Mouse (Mus musculus) 3134 (cell line): ENCODE data around the gene Olfr329-ps.
"Not testable (repeated sequence)": the region's sequence is repeated elsewhere in the genome, so short reads cannot be mapped to it uniquely, and the experiment has no call there.

Source experiments
- DNase-seq: peaks from one replicate; pipeline ENCODE4 v3.0.0-alpha.2; 2011; ENCODE audit warnings: low spot score; ENCODE audit not compliant: insufficient read length; ENCODE audit errors: extremely low read depth

The Olfr329-ps gene

DNA sequence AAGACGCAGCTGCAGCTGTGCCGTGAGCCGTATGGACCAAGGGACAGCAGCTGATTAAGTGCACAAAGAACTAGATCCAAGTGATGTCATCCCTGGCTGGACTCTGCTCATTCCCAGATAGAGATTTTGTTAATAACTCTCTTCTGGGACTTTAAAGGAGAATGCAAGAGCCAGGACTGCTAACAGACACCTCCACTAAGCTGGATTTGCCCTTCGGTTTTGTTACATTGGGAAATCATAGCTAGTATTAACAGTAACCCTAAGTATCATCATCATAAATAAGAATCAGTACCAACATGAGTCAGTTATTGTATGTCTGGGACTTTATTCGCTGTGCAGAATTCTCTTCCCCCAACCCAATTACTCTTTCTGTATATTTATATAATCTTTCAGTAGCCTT lies at the start of gene Olfr329-ps:
TSS of gene Olfr329-ps (minus strand) at position 101 of the 400 bp plus-strand sequence.
- DNase-seq = no peak

DNA sequence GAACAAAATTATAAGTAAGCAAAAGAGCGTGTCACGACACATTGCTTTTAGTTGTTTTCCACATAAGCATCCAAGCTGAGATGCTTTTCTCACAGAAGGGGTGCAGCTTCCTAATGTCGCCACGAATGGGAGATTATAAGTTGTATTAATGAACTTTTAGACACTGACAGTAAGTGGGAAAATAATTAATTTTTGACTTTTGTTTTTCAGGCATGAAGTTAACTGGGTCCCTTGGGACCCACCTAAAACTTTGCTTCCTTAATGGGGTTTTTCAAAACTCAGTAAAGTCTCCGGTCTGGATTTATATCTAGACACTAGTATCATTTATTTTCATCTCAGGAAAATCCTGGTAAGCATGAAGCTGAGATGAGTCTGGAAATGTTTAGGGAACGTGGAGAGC lies 48.6 kb upstream of the Olfr329-ps start, which contains the start of gene Olfr324:
TSS of gene Olfr324 (plus strand) at position 301 of the 400 bp plus-strand sequence.
- DNase-seq = no peak

DNA sequence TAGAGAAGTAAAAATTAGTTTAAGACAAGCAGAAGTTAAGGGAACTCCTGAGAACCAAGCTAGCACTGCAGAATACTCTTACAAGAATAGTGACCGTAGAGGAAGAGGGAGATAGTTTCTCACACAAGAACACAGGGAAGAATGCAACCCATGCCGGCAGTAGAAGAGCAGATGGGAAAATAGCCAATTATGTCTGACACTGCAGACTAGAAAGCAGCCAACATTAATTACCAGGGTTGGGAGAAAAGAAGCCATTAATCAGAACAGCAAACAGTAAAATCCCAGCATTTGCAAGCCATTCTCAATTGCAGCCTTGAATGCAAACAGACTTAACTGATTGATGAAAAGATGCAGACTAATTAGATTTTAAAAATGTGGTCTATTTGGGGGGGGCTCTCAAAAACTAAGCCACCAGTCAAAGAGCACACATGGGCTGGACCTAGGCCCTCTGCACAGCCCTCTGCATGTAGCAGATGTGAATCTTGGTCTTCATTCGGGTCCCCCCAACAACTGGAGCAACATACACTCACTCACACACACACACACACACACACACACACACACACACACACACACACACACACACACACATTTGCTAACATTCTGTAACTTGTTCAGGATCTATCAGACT lies 42.5 kb upstream of the Olfr329-ps start:
- DNase-seq = no peak

DNA sequence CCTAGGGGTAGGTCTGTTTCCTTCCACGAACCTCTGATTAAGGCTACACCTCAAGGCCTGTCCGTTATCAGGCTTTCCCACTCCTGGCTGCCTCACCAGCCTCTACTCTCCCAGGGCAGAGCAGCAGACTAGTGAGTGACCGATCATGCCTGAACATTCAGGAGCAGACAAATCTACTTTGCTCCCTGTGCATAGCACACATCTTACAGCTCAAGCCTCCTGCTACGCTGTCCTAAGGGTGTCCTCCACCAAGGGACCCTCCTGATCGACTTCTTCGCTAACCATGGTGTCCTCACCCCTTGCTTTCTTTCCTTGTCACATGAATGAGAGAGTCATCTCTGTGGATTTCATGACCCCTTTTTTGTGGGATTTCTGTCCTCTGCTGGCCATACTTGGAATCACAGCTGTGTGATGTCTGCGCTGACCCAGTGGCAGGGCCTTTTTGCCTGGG lies 41.7 kb upstream of the Olfr329-ps start:
- DNase-seq = no peak

DNA sequence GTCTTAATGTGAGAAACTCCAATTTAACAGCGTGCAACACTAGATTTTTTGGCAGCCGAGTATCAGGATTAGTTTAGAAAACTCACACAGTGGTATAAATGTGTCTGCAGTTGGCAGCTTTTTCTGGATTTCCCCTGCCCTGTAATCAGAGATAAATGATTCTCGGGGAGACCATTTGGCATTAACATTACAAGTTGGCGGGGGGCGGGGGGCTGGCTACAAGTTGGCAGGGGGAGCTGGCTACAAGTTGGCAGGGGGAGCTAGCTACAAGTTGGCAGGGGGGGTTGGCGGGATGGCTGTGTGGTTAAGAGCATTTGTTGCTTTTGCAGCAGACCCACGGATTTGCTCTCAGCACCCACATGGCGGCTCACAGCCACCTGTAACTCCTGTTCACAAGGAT lies 32.4 kb upstream of the Olfr329-ps start:
- DNase-seq = no peak

DNA sequence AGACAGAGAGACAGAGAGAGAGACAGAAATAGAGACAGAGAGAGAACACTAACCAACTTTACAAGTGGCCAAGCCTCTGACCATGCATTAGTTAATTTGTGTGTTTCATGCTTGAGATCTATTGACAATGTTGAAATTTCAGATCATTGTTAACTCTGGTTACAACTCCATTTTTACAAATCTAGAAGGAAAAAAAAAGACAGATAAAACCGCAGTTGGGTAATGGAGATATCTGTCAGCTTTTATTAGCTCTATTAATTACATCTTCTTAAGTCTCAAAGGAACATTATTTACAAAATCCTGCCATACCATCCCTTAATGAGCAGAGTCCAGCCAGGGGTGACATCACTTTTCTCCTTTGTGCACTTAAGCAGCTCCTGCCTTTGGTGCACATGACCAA lies 31.2 kb upstream of the Olfr329-ps start, which contains the start of gene Olfr325:
TSS of gene Olfr325 (plus strand) at position 301 of the 400 bp plus-strand sequence.
- DNase-seq = no peak

DNA sequence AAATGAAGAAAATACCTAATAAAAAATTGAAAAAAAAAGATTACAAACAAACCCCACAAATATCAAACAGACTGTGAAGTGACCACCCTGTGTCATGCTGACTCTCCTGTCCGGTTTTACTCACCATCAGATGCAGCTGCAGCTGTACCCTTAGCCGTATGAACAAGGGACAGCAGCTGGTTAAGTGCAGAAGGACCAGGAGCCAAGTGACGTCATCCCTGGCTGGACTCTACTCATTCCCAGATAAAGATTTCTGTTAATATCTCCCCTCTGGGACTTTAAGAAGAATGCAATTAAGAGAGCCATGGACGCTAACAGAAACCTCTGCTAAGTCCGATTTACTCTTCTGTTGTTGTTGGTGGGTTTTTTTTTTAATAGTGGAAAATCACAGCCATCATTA lies 24.2 kb upstream of the Olfr329-ps start, which contains the start of gene Olfr224:
TSS of gene Olfr224 (minus strand) at position 149 of the 400 bp plus-strand sequence.
- DNase-seq = no peak

DNA sequence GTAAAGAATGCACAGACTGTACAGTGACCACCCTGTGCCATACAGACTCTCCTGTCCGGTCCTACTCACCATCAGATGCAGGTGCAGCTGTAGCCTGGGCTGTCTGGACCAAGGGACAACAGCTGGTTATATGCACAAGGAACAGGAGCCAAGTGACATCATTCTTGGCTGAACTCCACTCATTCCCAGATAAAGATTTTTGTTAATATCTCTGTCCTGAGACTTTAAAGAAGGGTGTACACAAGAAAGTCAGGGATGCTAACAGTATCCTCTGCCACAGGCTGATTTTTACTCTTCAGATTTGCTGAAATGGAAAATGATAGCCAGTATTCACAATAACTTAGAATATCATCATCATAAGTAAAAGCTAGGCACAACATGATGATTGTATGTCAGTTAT lies 9.3 kb upstream of the Olfr329-ps start, which contains the start of gene Olfr328:
TSS of gene Olfr328 (minus strand) at position 101 of the 400 bp plus-strand sequence.
- no peak for DNase-seq

DNA sequence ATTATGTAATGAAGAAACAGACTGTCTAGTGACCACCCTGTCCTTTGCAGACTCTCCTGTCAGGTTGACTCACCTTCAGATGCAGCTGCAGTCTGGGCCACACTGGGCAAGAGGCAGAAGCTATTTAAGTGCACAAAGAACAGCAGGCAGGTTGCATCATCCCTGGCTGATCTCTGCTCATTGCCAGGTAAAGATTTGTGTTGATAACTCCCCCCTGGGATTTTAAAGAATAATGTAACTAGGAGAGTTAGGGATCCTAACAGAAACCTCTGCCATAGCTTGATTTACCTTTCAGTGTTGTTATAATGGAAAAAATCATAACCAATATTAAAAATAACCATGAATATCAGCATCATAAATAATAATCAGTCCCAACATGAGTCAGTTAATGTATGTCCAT lies 11.5 kb downstream of the Olfr329-ps start, which contains the start of gene Olfr330:
TSS of gene Olfr330 (minus strand) at position 101 of the 400 bp plus-strand sequence.
- DNase-seq = not testable (repeated sequence)

DNA sequence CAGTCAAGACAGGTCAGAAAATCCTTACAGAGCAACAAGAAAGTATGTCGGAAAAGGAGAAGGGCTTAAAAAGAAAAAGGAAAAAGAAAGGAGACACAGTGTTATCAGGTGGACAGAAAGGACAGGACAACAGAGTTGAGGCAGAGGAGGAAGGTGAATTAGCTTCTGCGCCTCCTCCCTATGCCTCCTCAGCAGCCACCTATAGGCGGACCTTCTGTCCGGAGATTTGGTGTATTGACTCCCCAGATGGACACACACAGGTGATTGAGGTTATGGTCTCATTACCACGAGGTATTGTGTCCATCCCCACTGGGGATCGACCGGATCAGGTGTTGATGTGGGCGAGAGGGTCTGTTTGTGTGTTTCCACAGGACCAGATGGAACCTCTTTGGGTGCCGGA lies 26.5 kb downstream of the Olfr329-ps start:
- DNase-seq = not testable (repeated sequence)

DNA sequence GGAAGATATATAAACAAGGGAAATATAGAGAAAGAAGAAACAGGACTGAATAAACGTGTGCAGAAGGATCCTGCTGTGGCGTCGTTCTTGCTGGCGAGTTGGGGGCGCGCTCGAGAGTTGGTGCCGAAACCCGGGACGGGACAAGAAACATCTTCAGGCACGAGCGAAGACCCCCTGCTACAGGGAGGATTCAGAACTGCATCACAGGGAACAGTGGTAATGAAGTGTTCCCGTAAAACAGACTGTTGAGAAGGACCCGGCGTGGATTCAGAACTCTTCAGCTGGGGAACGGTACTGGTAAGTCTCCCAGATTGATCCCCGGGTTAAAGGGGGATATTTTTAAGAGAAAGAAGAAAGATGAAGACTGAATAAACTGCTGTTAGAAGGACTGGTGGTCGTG lies 27.3 kb downstream of the Olfr329-ps start:
- DNase-seq = not testable (repeated sequence)

DNA sequence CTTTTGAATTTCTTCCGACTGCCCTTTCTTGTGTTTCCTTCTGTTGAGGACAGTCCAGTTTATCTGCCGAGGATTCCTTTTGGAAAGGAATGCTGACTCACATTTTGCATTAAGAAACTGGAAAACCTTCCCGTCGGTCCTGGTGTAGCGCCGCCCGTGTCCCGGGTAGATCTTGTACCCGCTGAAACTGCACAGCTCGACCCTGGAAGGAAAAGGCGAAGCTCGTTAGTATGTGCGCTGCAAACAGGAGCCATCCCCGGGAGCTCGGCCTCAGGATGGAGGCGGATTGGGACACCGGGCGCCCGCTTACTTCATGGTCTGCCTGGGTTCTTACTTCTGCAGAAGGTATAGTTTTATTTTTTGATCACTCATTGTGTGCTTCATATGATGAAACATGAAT lies 37.2 kb downstream of the Olfr329-ps start:
- not testable (repeated sequence) for DNase-seq

DNA sequence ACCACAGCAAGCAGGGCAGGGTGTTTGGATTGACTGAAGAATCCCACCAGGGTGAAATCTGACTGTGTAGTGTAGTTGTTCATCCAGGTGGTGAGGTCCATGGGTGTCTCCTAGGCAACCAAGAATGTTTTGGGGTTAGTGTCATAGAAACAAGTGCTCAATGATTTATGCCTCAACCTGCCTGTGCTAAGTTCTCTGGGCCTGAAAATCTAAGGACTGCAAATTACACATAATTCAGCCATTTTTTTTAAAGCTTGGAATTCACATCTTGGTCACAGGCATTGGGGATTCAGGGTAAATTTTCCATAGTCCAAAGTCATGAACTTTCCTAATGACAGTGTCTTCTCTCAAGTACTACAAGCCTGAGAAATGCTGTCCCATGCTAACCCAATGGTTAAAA lies 43.8 kb downstream of the Olfr329-ps start, which contains the start of gene Olfr331:
TSS of gene Olfr331 (minus strand) at position 101 of the 400 bp plus-strand sequence.
- not testable (repeated sequence) for DNase-seq

DNA sequence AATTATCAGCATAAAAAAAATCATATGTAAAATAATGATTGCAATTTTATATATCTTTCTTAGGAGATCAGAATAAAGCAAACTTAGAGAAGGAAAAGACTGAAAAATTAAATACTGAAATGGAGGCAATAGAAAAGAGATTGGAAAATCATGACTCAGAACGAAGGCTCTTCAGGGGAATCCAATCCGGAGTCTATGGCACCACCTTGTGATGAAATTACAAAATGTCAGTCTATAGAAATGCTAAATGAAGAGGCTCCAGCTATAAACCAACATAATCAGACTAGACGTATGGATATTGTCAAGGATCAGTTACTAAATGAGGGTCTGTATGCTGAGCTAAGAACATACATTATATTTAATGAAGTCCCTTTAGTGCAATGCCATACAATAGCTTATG lies 46.9 kb downstream of the Olfr329-ps start:
- no peak for DNase-seq

DNA sequence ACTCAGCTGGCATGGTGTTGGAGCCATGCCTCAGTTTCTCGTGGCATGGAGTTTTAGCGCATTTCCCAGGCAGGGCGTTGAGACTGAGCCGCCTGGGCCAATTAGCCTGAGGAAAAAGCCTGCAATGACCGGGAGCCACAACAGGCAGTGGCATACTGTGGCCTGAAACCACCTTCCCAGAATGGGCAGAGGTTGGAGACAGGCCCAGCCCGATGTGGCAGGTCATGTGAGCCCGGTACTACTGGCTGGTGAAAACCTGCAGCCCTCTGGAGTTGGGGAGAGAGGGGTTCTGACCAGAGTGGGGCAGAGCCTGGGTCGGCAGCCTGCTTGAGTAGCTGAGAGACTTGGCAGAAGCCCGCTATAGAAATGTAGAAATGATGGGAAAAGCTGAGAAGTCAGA lies 47.5 kb downstream of the Olfr329-ps start:
- DNase-seq = peak; percentile 13

DNA sequence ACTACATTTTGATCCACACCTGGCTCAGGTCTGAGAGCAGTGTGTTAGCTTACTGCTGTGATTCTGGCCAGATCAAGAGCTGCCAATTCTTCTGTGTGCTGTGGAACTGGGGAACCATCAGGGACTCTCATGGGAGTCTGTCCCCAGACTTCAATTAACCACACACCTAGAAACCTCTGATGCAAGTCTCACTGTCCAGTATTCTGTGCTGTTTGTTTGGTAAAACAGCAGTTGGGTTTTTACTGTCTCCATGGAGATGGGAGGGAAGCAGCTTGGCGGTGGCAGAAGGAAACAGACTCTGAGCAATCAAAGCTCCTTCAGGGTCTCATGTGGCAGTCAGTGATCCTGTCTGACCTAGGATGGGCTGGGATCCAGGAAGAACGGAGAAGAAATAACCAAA lies 53.8 kb downstream of the Olfr329-ps start, which contains the start of gene Olfr332:
TSS of gene Olfr332 (minus strand) at position 101 of the 400 bp plus-strand sequence.
- no peak for DNase-seq
